Mouse (Mus musculus): Measurements from ENCODE around the gene Zkscan17.

The Zkscan17 gene

DNA sequence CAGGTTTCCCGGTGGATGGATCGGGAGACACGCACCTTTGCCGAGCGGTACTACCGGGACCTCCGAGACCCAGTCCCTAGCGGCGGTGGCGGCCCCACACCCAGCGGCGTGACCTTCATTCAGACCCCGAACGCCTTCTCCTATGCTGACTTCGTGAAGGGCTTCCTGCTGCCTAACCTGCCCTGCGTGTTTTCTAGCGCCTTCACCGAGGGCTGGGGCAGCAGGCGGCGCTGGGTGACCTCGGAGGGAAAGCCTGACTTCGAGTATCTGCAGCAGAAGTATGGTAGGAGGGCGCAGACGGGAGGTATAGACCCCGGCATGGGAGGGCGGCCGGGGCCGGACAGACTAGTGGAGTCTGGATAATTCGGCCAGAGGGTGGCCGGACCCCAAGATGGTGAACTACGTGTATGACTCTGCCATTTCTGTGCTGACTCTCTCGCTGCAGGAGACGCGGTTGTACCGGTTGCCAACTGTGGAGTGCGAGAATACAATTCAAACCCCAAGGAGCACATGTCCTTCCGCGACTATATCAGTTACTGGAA is 76.2 kb downstream of the Zkscan17 start:
- no peak for DNase-seq

DNA sequence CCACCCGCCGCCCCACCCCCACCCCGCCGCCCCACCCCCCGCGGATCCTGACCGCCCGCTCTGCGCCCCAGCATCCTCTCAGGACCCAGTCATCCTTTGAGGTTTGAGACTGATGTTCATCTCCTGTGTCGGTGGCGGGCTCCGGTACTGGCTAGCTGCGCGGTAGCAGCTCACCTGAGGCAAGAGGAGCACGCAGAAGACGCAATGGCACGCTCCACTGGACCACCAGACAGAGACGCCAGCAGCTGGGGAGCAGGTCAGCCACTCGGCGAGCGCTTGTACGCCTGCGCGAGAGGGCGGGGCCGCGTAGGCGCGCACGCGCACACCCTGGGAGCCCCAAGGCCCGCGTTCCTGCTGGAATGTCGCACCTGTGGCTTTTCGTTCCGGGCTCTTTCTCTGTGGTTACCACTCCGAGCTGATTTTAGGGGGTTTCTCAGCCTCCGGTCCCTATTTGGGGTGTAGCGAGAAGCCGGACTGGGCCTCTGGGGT is 76.8 kb downstream of the Zkscan17 start, which contains the start of gene Jmjd4:
Gene Jmjd4, plus strand, starts transcription at position 305 of the 489 bp plus-strand sequence.
- peak; percentile 93 for DNase-seq

- DNase-seq: no peak
These were observed 83.4 kb downstream of the Zkscan17 start for GRCm38 (mm10) chr11:59443102-59443501.

DNA sequence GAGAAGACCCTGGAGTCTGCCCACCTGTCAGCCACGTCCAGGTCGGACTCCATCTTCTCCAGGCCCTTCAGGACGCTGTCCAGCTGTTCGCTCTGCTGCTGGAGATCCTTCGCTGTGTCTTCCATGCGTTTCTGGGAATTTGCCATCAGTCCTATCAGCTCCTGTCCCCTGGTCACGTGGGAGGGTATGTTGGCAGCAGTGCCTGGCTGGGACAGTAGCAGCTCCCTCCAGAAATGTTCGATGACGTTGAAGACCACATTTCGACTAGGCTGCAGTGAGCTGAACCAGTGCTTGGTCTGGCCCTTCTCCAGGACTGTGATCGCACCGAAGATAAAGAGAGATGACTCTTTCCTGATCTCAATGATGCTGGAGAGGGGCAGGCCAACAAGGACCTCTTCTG is 88.6 kb downstream of the Zkscan17 start:
- DNase-seq: no peak

Measured in retina, postnatal 1 day (tissue).